Mouse (Mus musculus) embryo, embryonic 11.5 days (tissue): ENCODE data around the gene Gm42791.

ENCODE experiments used
- DNase-seq: peaks from one replicate; pipeline ENCODE4 v3.0.0-alpha.2; 2012; ENCODE audit warnings: low read depth, low spot score

The Gm42791 gene

GRCm38 (mm10) chr5:148977698-148978457 lies 17.1 kb downstream of the Gm42791 start:
- DNase-seq: no peak

- DNase-seq: no peak
These were observed 18.1 kb downstream of the Gm42791 start for GRCm38 (mm10) chr5:148976876-148977275.

GRCm38 (mm10) chr5:148975035-148975434 lies 19.9 kb downstream of the Gm42791 start:
- DNase-seq: no peak

- DNase-seq: no peak
These were observed 21.8 kb downstream of the Gm42791 start for GRCm38 (mm10) chr5:148973019-148973668.

GRCm38 (mm10) chr5:148972167-148972566 lies 22.8 kb downstream of the Gm42791 start:
- DNase-seq: no peak

GRCm38 (mm10) chr5:148969648-148970047 lies 25.3 kb downstream of the Gm42791 start:
- no peak for DNase-seq

GRCm38 (mm10) chr5:148968958-148969576 lies 25.9 kb downstream of the Gm42791 start:
- no peak for DNase-seq

- no peak for DNase-seq
These were observed 26.8 kb downstream of the Gm42791 start for GRCm38 (mm10) chr5:148968179-148968578.

- DNase-seq: no peak
These were observed 28.6 kb downstream of the Gm42791 start for GRCm38 (mm10) chr5:148966395-148966794.

GRCm38 (mm10) chr5:148965691-148966333 lies 29.1 kb downstream of the Gm42791 start:
- DNase-seq: no peak

GRCm38 (mm10) chr5:148965089-148965591 lies 29.8 kb downstream of the Gm42791 start:
- no peak for DNase-seq

- DNase-seq: no peak
These were observed 30.7 kb downstream of the Gm42791 start for GRCm38 (mm10) chr5:148964251-148964650.

GRCm38 (mm10) chr5:148960211-148960610 lies 34.7 kb downstream of the Gm42791 start:
- no peak for DNase-seq

- no peak for DNase-seq
These were observed 35.6 kb downstream of the Gm42791 start for GRCm38 (mm10) chr5:148959068-148959990.

- DNase-seq: no peak
These were observed 36.6 kb downstream of the Gm42791 start for GRCm38 (mm10) chr5:148958355-148958754.

- no peak for DNase-seq
These were observed 37.9 kb downstream of the Gm42791 start for GRCm38 (mm10) chr5:148956898-148957535.

- no peak for DNase-seq
These were observed 38.9 kb downstream of the Gm42791 start for GRCm38 (mm10) chr5:148956091-148956490.

GRCm38 (mm10) chr5:148955575-148955974 lies 39.4 kb downstream of the Gm42791 start:
- no peak for DNase-seq

GRCm38 (mm10) chr5:148954314-148955060 lies 40.5 kb downstream of the Gm42791 start:
- no peak for DNase-seq

GRCm38 (mm10) chr5:148953098-148953497 lies 41.8 kb downstream of the Gm42791 start:
- no peak for DNase-seq
